Mouse (Mus musculus): Measurements from ENCODE around the gene Bola1. TPM values are rescaled to one million over a fixed set of nuclear protein-coding genes. Genes with fewer than 3 reads are reported as not detected.
"Not testable (repeated sequence)": the region's sequence is repeated elsewhere in the genome, so short reads cannot be mapped to it uniquely, and the experiment has no call there.

Gene Bola1
- total RNA-seq (2014; rRNA removed) (29.5 and 36.8 TPM in 2 replicates), polyA plus RNA-seq (2015; fragmentation: Nextera tagmentation; extraction: Ambion mirVana) (54.6 and 58.1 TPM in 2 replicates)

DNA sequence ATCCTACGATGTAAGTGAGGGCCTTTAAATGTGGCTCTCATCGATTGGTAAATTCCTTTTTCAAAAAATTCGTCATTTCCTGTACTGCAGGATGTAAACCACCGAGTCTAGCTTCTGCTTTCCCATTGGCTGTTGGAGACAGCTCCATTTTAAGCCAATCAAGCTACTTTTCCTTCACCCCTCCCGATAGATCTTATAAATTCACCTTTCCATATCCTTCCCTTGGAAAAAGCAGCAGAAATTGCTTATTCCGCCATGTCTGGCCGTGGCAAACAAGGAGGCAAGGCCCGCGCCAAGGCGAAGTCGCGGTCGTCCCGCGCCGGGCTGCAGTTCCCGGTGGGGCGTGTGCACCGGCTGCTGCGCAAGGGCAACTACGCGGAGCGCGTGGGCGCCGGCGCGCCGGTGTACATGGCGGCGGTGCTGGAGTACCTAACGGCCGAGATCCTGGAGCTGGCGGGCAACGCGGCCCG, at the start of gene Bola1, which contains the start of gene Hist2h2ab:
Gene Bola1 (minus strand): TSS at position 49 of the 470 bp plus-strand sequence.
Gene Hist2h2ab (plus strand): TSS at position 205 of the 470 bp plus-strand sequence.
- WGBS: 0% methylated on average over 37 of the region's 37 CpGs

DNA sequence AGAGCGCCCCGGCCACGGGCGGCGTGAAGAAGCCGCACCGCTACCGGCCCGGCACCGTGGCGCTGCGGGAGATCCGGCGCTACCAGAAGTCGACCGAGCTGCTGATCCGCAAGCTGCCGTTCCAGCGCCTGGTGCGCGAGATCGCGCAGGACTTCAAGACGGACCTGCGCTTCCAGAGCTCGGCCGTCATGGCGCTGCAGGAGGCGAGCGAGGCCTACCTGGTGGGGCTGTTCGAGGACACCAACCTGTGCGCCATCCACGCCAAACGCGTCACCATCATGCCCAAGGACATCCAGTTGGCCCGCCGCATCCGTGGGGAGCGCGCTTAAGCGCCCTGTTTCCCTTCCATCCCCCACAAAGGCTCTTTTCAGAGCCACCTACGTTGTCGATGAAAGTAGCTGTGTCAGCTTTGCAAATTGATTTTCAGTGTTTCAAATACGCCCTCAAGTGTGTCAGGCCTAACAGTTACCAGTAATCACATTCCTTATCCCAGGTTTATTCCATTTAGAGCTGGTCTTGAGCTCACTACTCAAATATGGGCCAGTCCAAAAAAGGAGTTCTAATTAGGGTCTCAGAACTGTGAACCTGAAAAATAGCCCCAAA, 49.4 kb upstream of the Bola1 start:
- WGBS: 0% methylated on average over 11 of the region's 44 CpGs
- H3K27ac ChIP-seq (ENCODE audit: low read depth, low read length): peak overlapping the region; percentile 92
- peak; percentile 54 for ATAC-seq (ENCODE audit: low FRiP score)
- H3K9ac ChIP-seq (replicated peaks; ENCODE audit: low read length, poor library complexity, severe bottlenecking): peak overlapping the region; percentile 48; the same call in 1 of the 2 replicates
- not testable (repeated sequence) for H3K4me1 ChIP-seq (ENCODE audit: insufficient read depth, low read length); DNase-seq (ENCODE audit: low spot score); H3K36me3 ChIP-seq (ENCODE audit: insufficient read depth, low read length); H3K27me3 ChIP-seq (ENCODE audit: insufficient read depth, low read length); H3K9me3 ChIP-seq (ENCODE audit: low read length)
- peak overlapping the region; percentile 80 for H3K4me2 ChIP-seq (ENCODE audit: low read depth, low read length, poor library complexity, severe bottlenecking)
- peak overlapping the region; percentile 48 for H3K4me3 ChIP-seq (ENCODE audit: low read depth, low read length)

More for the DNA sequence above, at the start of gene Bola1, which contains the start of gene Hist2h2ab:
- Histone ChIP-seq H3K36me3 (ENCODE audit: insufficient read depth, low read length) (no peaks in the 10 kb centered on the region), H3K9me3 (ENCODE audit: low read length) (no peaks in the 10 kb centered on the region), H3K27ac (ENCODE audit: low read depth, low read length) (peak within 1 kb of the TSS; percentile 91), H3K27me3 (ENCODE audit: insufficient read depth, low read length) (no peaks in the 10 kb centered on the region), H3K9ac (replicated peaks; ENCODE audit: low read length, poor library complexity, severe bottlenecking) (peak within 1 kb of the TSS; percentile 61), H3K4me3 (ENCODE audit: low read depth, low read length) (peak within 1 kb of the TSS; percentile 51), H3K4me2 (ENCODE audit: low read depth, low read length, poor library complexity, severe bottlenecking) (peak within 1 kb of the TSS; percentile 64), H3K4me1 (ENCODE audit: insufficient read depth, low read length) (peaks cover 4% of the 10 kb centered on the region; the same call in 1 of the 2 replicates)
- DNase-seq (ENCODE audit: low spot score) (peak; percentile 94), ATAC-seq (ENCODE audit: low FRiP score) (peak; percentile 92)
- TF ChIP-seq CTCF (IDR thresholded peaks at IDR 0.05): no peak

DNA sequence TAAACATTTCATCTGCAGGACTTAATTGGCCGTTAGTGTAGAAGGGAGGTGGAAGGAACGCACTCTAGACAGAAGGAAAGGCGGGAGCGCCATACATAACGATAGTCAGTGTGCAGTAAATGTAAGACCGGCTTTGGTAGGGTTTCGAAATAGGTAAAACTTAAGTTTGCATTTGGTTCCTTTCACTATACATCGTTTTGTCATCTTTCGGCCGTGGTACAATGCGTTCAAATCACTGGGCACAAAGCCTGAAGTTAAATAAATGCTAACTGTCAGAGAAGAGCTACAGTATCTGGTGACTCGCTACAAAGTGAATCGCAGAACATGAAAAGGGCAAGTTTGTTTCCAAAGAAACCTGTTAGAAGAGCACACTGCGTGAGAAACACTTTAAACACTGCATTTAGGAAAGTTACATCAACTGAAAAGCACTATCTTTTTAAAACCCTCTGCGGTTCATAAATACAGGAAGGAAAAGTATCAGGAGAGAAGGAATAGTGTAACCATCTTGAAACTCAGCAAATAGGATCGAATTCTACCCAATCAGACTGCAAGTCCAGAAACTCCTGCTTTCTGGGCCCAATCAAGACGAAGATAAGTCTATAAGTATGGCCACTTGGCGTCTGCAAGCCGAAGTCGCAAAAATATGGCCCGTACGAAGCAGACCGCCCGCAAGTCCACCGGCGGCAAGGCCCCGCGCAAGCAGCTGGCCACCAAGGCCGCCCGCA, 48.7 kb upstream of the Bola1 start, which contains the start of gene Hist2h3b:
Gene Hist2h3b (plus strand): TSS at position 604 of the 725 bp plus-strand sequence.
- Histone ChIP-seq H3K4me3 (ENCODE audit: low read depth, low read length) (peak within 1 kb of the TSS; percentile 48), H3K27me3 (ENCODE audit: insufficient read depth, low read length) (no peaks in the 10 kb centered on the region), H3K27ac (ENCODE audit: low read depth, low read length) (peak within 1 kb of the TSS; percentile 92), H3K9ac (replicated peaks; ENCODE audit: low read length, poor library complexity, severe bottlenecking) (peak within 1 kb of the TSS; percentile 57; the same call in 1 of the 2 replicates), H3K36me3 (ENCODE audit: insufficient read depth, low read length) (no peaks in the 10 kb centered on the region), H3K4me1 (ENCODE audit: insufficient read depth, low read length) (peaks cover 5% of the 10 kb centered on the region; the same call in 1 of the 2 replicates), H3K9me3 (ENCODE audit: low read length) (no peaks in the 10 kb centered on the region), H3K4me2 (ENCODE audit: low read depth, low read length, poor library complexity, severe bottlenecking) (peak within 1 kb of the TSS; percentile 80)
- TF ChIP-seq CTCF (IDR thresholded peaks at IDR 0.05): no peak
- peak; percentile 93 for DNase-seq (ENCODE audit: low spot score)
- ATAC-seq (ENCODE audit: low FRiP score): peak; percentile 82
- 20% methylated on average over 30 of the region's 30 CpGs for WGBS

DNA sequence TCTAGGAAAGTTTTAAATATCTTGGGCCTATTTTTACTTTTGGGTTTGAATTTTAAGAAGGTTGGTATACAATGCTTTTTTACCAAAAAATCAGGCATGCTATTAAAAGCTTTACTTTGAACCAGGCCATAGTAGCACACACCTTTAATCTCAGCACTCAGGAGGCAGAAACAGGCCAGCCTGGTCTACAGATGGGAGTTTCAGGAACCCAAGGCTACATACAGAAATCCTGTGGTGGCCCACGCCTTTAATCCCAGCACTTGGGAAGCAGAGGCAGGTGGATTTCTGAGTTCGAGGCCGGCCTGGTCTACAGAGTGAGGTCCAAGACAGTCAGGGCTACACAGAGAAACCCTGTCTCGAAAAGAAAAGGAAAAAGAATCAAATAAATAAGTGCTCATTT, 48.0 kb upstream of the Bola1 start:
- H3K27me3 ChIP-seq (ENCODE audit: insufficient read depth, low read length): no peaks in the 10 kb centered on the region
- no peak for TF ChIP-seq CTCF (IDR thresholded peaks at IDR 0.05)
- no peak overlapping the region; the same call in 1 of the 2 replicates for H3K27ac ChIP-seq (ENCODE audit: low read depth, low read length)
- H3K36me3 ChIP-seq (ENCODE audit: insufficient read depth, low read length): no peaks in the 10 kb centered on the region
- no peak overlapping the region for H3K4me3 ChIP-seq (ENCODE audit: low read depth, low read length)
- WGBS: 78% methylated on average over 4 of the region's 4 CpGs
- ATAC-seq (ENCODE audit: low FRiP score) (no peak), DNase-seq (ENCODE audit: low spot score) (no peak)
- H3K9me3 ChIP-seq (ENCODE audit: low read length): no peaks in the 10 kb centered on the region
- H3K4me1 ChIP-seq (ENCODE audit: insufficient read depth, low read length): peaks cover 5% of the 10 kb centered on the region
- H3K9ac ChIP-seq (replicated peaks; ENCODE audit: low read length, poor library complexity, severe bottlenecking): no peak overlapping the region
- peak overlapping the region; percentile 48 for H3K4me2 ChIP-seq (ENCODE audit: low read depth, low read length, poor library complexity, severe bottlenecking)

DNA sequence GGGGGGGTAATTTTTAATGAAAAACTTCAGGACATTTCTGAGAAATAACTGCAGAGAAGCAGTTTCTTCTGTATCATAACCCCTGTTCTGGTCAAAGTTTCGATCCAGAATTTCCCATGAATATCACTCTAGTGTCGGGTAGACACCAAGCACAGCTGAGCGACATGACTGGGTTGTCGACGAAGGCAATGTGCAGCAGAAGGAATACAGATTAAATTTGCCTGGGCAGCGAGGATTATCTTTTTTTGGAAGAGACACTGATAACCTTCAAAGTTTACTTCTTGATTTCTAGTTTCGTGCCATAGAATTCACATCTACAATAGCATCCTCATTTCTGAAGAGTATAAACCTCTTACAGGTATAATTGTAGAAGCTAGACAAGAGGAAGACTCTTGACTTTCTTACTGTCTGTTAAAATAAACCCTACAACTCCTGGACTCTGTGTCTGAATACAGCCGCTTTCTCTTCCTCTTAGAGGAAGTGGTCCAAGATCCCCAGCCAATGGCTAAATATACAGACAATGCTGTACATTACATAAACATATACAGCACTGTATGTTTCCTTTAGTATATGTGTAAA, 46.7 kb upstream of the Bola1 start:
- Histone ChIP-seq H3K4me2 (ENCODE audit: low read depth, low read length, poor library complexity, severe bottlenecking) (no peak overlapping the region), H3K9ac (replicated peaks; ENCODE audit: low read length, poor library complexity, severe bottlenecking) (no peak overlapping the region), H3K27ac (ENCODE audit: low read depth, low read length) (no peak overlapping the region), H3K4me1 (ENCODE audit: insufficient read depth, low read length) (peaks cover 5% of the 10 kb centered on the region), H3K36me3 (ENCODE audit: insufficient read depth, low read length) (no peaks in the 10 kb centered on the region), H3K4me3 (ENCODE audit: low read depth, low read length) (no peak overlapping the region), H3K27me3 (ENCODE audit: insufficient read depth, low read length) (no peaks in the 10 kb centered on the region), H3K9me3 (ENCODE audit: low read length) (no peaks in the 10 kb centered on the region)
- WGBS: 90% methylated on average over 8 of the region's 8 CpGs
- ATAC-seq (ENCODE audit: low FRiP score) (no peak), DNase-seq (ENCODE audit: low spot score) (no peak)
- TF ChIP-seq CTCF (IDR thresholded peaks at IDR 0.05): no peak

Measured in midbrain, postnatal 0 days (tissue).